Mouse (Mus musculus): ENCODE data around the gene Psors1c2. TPM values are rescaled to one million over a fixed set of nuclear protein-coding genes. Genes with fewer than 3 reads are reported as not detected.
"Not testable (repeated sequence)": the region's sequence is repeated elsewhere in the genome, so short reads cannot be mapped to it uniquely, and the experiment has no call there.

Gene Psors1c2
- polyA plus RNA-seq, 1 experiment, result not detected

DNA sequence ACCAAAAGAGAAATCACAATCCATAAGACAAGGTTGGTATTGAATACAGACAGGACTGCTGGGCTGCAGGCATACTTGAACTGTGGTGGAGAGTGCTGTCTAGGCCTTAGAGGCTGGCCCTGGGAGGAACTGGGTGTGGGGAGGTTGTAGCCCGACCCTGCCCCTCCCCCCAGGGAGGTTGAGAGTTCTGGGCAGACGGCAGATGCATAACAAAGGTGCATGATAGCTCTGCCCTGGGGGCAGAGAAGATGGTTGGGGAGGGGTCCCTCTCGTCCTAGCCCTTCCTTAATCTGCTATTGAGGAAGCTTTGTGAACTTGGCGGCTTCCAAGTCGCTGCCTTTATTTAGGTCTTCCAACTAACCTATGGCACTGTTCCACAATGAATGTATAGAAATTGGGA is 29.2 kb upstream of the Psors1c2 start:
- WGBS, result 33% methylated on average over 5 of the region's 5 CpGs
- TF ChIP-seq POLR2A (IDR thresholded peaks at IDR 0.05; ENCODE audit: borderline replicate concordance, control insufficient read depth, low read depth, low read length) (no peak), CTCF (IDR thresholded peaks at IDR 0.05; ENCODE audit: control insufficient read depth, insufficient read depth, low read length) (no peak)
- Histone ChIP-seq H3K4me1 (ENCODE audit: control insufficient read depth, insufficient read depth, low read length) (no peaks in the 10 kb centered on the region), H3K27ac (ENCODE audit: control insufficient read depth, insufficient read depth, low read depth, low read length, poor library complexity) (no peak overlapping the region), H3K4me3 (replicated peaks; ENCODE audit: control insufficient read depth, low read depth, low read length) (no peak overlapping the region)

DNA sequence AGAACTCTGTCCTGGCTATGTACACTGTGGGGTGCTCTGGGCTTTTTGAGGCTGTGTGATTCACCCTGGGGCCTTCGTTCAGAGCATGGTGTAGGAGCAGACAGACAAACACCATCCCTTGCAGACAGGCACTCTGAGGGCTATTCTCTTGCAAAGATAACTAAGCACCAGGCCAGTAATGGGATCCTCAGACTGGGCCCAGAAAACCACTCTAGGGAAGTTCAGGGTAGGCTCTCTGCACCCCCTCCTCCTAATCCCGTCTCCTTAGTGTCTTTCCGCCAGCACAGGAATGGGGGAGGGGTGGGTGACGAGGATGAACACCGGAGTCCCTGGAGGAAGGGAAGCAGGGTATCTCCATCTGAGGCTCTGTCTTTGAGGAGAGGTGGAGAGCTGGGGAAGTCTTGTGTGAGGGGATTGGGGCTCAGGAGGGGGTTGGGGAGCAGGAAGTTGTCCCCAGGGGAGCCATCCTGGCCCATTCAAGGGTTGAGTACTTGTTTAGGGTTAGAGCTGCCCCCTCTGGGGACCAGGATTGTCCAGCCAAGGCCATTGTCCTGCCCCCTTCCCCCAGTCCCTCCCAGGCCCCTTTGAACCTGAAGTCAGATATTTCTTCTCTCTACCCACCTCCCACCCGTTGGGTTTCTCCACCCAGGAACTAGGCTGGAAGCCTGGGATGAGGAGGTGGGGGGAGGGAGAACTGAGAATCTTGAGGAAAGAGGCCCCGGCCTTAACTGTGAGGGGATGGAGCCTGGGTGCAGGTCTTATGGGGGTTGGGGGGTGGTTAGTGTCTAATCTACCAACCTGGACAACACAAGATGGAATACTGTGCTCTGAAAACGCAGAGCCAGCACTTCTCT is 28.1 kb upstream of the Psors1c2 start:
- 45% methylated on average over 8 of the region's 8 CpGs for WGBS
- TF ChIP-seq POLR2A (IDR thresholded peaks at IDR 0.05; ENCODE audit: borderline replicate concordance, control insufficient read depth, low read depth, low read length) (no peak), CTCF (IDR thresholded peaks at IDR 0.05; ENCODE audit: control insufficient read depth, insufficient read depth, low read length) (no peak)
- Histone ChIP-seq H3K4me1 (ENCODE audit: control insufficient read depth, insufficient read depth, low read length) (no peaks in the 10 kb centered on the region), H3K27ac (ENCODE audit: control insufficient read depth, insufficient read depth, low read depth, low read length, poor library complexity) (no peak overlapping the region), H3K4me3 (replicated peaks; ENCODE audit: control insufficient read depth, low read depth, low read length) (no peak overlapping the region)

DNA sequence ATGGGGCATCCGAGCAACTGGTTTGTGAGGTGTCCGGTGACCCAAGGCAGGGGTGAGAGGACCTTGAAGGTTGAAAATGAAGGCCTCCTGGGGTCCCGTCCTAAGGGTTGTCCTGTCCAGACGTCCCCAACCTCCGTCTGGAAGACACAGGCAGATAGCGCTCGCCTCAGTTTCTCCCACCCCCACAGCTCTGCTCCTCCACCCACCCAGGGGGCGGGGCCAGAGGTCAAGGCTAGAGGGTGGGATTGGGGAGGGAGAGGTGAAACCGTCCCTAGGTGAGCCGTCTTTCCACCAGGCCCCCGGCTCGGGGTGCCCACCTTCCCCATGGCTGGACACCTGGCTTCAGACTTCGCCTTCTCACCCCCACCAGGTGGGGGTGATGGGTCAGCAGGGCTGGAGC is 27.2 kb upstream of the Psors1c2 start, which contains the start of gene Pou5f1:
Pou5f1 (plus strand) TSS at position 243 of the 400 bp plus-strand sequence.
- H3K27ac ChIP-seq (ENCODE audit: control insufficient read depth, insufficient read depth, low read depth, low read length, poor library complexity), result no peak within 1 kb of the TSS

DNA sequence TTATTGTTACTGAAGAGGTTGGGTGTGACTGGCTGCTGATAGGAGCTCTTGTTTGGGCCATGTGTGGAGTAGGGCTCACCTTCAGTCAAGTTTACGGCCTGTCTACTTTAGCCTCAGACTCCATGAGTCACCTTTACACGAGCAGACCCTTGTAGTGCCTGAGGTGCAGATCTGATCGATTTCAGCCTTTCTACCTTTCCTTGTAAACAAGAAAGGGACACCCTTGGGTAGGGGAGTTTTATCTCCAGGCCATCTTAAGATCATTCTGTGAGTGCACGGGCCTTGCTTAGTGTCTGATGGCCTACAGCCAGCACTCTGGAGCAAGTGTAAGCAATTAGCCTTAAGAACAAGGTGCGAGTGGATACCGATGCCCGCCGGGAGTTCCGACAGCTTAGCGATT is 26.1 kb upstream of the Psors1c2 start:
- 31% methylated on average over 10 of the region's 10 CpGs for WGBS
- H3K27ac ChIP-seq (ENCODE audit: control insufficient read depth, insufficient read depth, low read depth, low read length, poor library complexity), result no peak overlapping the region
- no peaks in the 10 kb centered on the region for H3K4me1 ChIP-seq (ENCODE audit: control insufficient read depth, insufficient read depth, low read length)
- TF ChIP-seq CTCF (IDR thresholded peaks at IDR 0.05; ENCODE audit: control insufficient read depth, insufficient read depth, low read length), result no peak
- no peak for TF ChIP-seq POLR2A (IDR thresholded peaks at IDR 0.05; ENCODE audit: borderline replicate concordance, control insufficient read depth, low read depth, low read length)
- no peak overlapping the region for H3K4me3 ChIP-seq (replicated peaks; ENCODE audit: control insufficient read depth, low read depth, low read length)

More for the DNA sequence above, 27.2 kb upstream of the Psors1c2 start, which contains the start of gene Pou5f1:
- Histone ChIP-seq H3K4me3 (replicated peaks; ENCODE audit: control insufficient read depth, low read depth, low read length) (no peak within 1 kb of the TSS), H3K4me1 (ENCODE audit: control insufficient read depth, insufficient read depth, low read length) (no peaks in the 10 kb centered on the region)
- 51% methylated on average over 13 of the region's 13 CpGs for WGBS
- no peak for TF ChIP-seq CTCF (IDR thresholded peaks at IDR 0.05; ENCODE audit: control insufficient read depth, insufficient read depth, low read length)
- TF ChIP-seq POLR2A (IDR thresholded peaks at IDR 0.05; ENCODE audit: borderline replicate concordance, control insufficient read depth, low read depth, low read length), result no peak

DNA sequence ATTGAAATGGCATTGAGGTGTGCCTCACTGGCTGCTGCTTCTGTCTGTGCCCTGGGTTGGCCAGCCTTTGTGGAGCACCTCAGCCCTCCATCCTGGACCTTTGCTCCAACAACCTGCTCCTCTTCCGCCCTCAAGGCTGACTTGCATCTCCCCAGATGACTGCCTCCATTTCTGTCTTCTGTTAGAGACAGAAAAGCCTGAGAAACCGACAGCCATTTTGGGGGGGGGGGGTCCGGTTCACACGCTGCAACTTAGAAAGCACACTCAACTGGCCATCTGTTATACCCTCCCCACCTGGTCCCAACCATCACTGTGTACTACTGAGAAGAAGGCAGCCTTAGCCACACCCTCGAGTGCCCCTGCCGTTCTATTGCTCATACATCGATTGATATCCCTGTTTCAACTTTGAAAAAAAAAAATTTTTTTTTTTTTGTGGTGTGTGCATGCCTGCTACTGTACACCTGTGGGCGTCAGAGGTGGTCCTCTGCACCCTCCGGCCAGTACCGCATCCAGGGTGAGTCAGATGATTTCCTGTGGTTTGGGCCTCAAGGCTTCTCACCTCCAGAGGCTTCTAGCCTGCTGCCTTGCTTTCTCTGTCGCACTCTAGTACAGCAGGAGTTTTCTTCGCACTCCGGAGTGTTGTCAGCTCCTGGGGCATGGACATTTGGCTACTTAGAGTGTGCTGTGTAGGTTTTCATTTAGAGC is 25.3 kb upstream of the Psors1c2 start:
- Histone ChIP-seq H3K4me3 (replicated peaks; ENCODE audit: control insufficient read depth, low read depth, low read length) (no peak overlapping the region), H3K4me1 (ENCODE audit: control insufficient read depth, insufficient read depth, low read length) (no peaks in the 10 kb centered on the region), H3K27ac (ENCODE audit: control insufficient read depth, insufficient read depth, low read depth, low read length, poor library complexity) (no peak overlapping the region)
- TF ChIP-seq CTCF (IDR thresholded peaks at IDR 0.05; ENCODE audit: control insufficient read depth, insufficient read depth, low read length) (no peak), POLR2A (IDR thresholded peaks at IDR 0.05; ENCODE audit: borderline replicate concordance, control insufficient read depth, low read depth, low read length) (no peak)
- WGBS, result 14% methylated on average over 13 of the region's 13 CpGs

DNA sequence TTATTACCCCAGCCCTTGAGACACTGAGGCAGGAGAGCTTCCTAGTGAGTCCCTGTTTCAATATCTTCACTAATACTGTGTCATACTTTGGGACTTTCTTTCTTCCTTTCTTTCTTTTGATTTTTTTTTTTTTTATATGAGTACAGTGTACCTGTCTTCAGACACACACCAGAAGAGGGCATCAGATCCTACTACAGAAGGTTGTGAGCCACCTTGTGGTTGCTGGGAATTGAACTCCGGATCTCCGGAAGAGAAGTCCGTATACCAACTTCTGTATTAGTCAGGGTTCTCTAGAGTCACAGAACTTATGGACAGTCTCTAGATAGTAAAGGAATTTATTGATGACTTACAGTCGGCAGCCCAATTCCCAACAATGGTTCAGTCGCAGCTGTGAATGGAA is 24.7 kb upstream of the Psors1c2 start:
- not testable (repeated sequence) for H3K27ac ChIP-seq (ENCODE audit: control insufficient read depth, insufficient read depth, low read depth, low read length, poor library complexity); H3K4me1 ChIP-seq (ENCODE audit: control insufficient read depth, insufficient read depth, low read length); H3K4me3 ChIP-seq (replicated peaks; ENCODE audit: control insufficient read depth, low read depth, low read length)
- 48% methylated on average over 5 of the region's 5 CpGs for WGBS

DNA sequence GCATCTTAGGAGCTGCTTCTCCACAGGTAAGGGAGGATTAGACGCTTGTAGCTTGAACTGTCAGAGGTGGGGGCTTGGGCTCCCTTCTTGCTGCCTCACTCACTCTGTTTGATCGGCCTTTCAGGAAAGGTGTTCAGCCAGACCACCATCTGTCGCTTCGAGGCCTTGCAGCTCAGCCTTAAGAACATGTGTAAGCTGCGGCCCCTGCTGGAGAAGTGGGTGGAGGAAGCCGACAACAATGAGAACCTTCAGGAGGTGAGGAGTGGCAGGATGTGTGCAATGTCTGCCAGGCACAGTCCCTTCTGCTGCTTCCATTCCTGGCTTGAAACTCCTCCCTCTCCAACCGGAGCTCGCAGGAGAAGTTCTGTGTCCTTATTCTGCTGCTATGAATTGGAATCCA is 23.7 kb upstream of the Psors1c2 start:
- no peak for TF ChIP-seq POLR2A (IDR thresholded peaks at IDR 0.05; ENCODE audit: borderline replicate concordance, control insufficient read depth, low read depth, low read length)
- peak; percentile 58 for TF ChIP-seq CTCF (IDR thresholded peaks at IDR 0.05; ENCODE audit: control insufficient read depth, insufficient read depth, low read length)
- Histone ChIP-seq H3K4me1 (ENCODE audit: control insufficient read depth, insufficient read depth, low read length) (no peaks in the 10 kb centered on the region), H3K4me3 (replicated peaks; ENCODE audit: control insufficient read depth, low read depth, low read length) (no peak overlapping the region), H3K27ac (ENCODE audit: control insufficient read depth, insufficient read depth, low read depth, low read length, poor library complexity) (no peak overlapping the region)
- 7% methylated on average over 8 of the region's 8 CpGs for WGBS

DNA sequence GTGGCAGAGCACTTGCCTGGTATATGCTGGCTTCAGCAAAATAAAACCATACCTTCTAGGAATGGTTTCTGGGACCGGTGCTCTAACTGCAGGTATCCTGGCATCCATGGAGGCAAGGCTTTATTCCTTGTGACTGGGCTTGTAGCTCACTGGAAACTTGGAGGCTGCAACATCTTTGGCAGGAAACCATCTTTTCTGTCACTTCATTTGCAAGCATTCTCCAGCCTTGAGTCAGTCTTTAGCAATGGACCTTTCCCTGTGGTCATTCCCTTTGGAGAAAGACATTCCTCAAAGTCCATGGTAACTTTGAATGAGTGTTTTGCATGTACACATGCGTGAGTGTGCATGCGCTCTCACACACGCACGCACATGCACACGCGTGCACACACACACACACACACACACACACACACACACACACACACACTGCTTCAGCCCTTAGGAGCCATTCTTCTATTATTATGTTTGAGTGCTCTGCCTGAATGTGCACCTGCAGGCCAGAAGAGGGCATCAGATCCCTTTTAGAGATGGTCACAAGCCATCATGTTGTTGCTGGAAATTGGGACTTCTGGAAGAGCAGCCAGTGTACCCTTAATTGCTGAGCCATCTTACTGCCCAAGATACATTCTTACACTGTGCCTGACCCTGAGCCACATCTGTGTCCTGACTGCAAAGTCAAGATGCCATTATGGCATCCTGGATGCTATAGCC is 19.9 kb upstream of the Psors1c2 start:
- no peak for TF ChIP-seq POLR2A (IDR thresholded peaks at IDR 0.05; ENCODE audit: borderline replicate concordance, control insufficient read depth, low read depth, low read length)
- TF ChIP-seq CTCF (IDR thresholded peaks at IDR 0.05; ENCODE audit: control insufficient read depth, insufficient read depth, low read length), result no peak
- 94% methylated on average over 7 of the region's 7 CpGs for WGBS
- Histone ChIP-seq H3K4me3 (replicated peaks; ENCODE audit: control insufficient read depth, low read depth, low read length) (no peak overlapping the region), H3K27ac (ENCODE audit: control insufficient read depth, insufficient read depth, low read depth, low read length, poor library complexity) (no peak overlapping the region), H3K4me1 (ENCODE audit: control insufficient read depth, insufficient read depth, low read length) (no peaks in the 10 kb centered on the region)
